Mouse (Mus musculus) kidney, adult 11 months (tissue): ENCODE results near the gene Krtap4-7.
"Not testable (repeated sequence)": the region's sequence is repeated elsewhere in the genome, so short reads cannot be mapped to it uniquely, and the experiment has no call there.

ENCODE experiments used
- DNase-seq: peaks from one replicate; pipeline ENCODE4 v3.0.0; 2022

The Krtap4-7 gene

GRCm38 (mm10) chr11:99597742-99598141 is 46.1 kb downstream of the Krtap4-7 start, which contains the start of gene Krtap9-3:
Gene Krtap9-3, minus strand, starts transcription at chr11:99598105.
- not testable (repeated sequence) for DNase-seq
